Mouse (Mus musculus) kidney, postnatal 0 days (tissue): ENCODE measurements at regions not wholly inside any gene's neighbourhood (a gene's known extent, or its start where the extent isn't known, plus 50 kb on each side); places are given as distances from the start of the nearest gene placed in this dataset.

Source experiments
- ATAC-seq: fragments of 200-750 bp; cut with Nextera tagmentation; replicated peaks from 2 replicates; pipeline ENCODE4 v1.8.0; 2017; ENCODE audit warnings: low read depth, moderate number of reproducible peaks, moderate TSS enrichment, moderate library complexity; ENCODE audit not compliant: low FRiP score
- DNase-seq: peaks from one replicate; pipeline ENCODE4 v3.0.0-alpha.2; 2016; ENCODE audit warnings: low spot score
- H3K27ac ChIP-seq: fragments of 300-500 bp; sonication (generic); 2 replicates; pipeline ENCODE4 v1.5.1; 2014; ENCODE audit warnings: mild to moderate bottlenecking
- H3K27me3 ChIP-seq: fragments of 300-500 bp; sonication (generic); 2 replicates; pipeline ENCODE4 v1.6.1; 2014; ENCODE audit warnings: low read length, mixed read lengths; ENCODE audit not compliant: insufficient read depth
- H3K36me3 ChIP-seq: fragments of 300-500 bp; sonication (generic); 2 replicates; pipeline ENCODE4 v1.6.1; 2014; ENCODE audit warnings: low read length, mixed read lengths; ENCODE audit not compliant: insufficient read depth
- H3K4me1 ChIP-seq: fragments of 300-500 bp; sonication (generic); replicated peaks from 2 replicates; pipeline ENCODE4 v1.6.1; 2014; ENCODE audit warnings: antibody characterized with exemption, low read length, mixed read lengths; ENCODE audit not compliant: insufficient read depth
- H3K4me2 ChIP-seq: fragments of 300-500 bp; sonication (generic); 2 replicates; pipeline ENCODE4 v1.6.1; 2014; ENCODE audit warnings: mild to moderate bottlenecking, low read length, moderate library complexity, mixed read lengths
- H3K4me3 ChIP-seq: fragments of 300-500 bp; sonication (generic); replicated peaks from 2 replicates; pipeline ENCODE4 v1.5.1; 2014; ENCODE audit warnings: low read depth, low read length
- H3K9ac ChIP-seq: fragments of 300-500 bp; sonication (generic); 2 replicates; pipeline ENCODE4 v1.6.1; 2014; ENCODE audit warnings: low read depth, low read length
- H3K9me3 ChIP-seq: fragments of 300-500 bp; sonication (generic); replicated peaks from 2 replicates; pipeline ENCODE4 v1.6.1; 2016; ENCODE audit warnings: low read length, inconsistent platforms, mixed read lengths
- CTCF ChIP-seq: IDR thresholded peaks from 2 replicates; pipeline ENCODE4 v1.5.1; 2016; ENCODE audit warnings: antibody characterized with exemption, low read depth, mild to moderate bottlenecking, moderate library complexity
- WGBS: fragments of 180-500 bp; shearing (Covaris S2); extraction: QIAGEN DNeasy Blood & Tissue Kit; methylation state at CpG from one replicate; pipeline ENCODE4 v1.1.7; 2014; 5-methylcytosine and 5-hydroxymethylcytosine counted together

GRCm38 (mm10) chr13:6236503-6236902, 311.4 kb upstream of the Pitrm1 start:
- no peak for TF ChIP-seq CTCF
- 72% methylated on average over 8 of the region's 8 CpGs for WGBS
- DNase-seq (no peak), ATAC-seq (no peak)
- Histone ChIP-seq H3K4me1 (no peaks in the 10 kb centered on the region), H3K27me3 (no peaks in the 10 kb centered on the region), H3K27ac (no peak overlapping the region), H3K4me2 (no peak overlapping the region), H3K9me3 (no peaks in the 10 kb centered on the region), H3K36me3 (no peaks in the 10 kb centered on the region), H3K4me3 (no peak overlapping the region), H3K9ac (no peak overlapping the region)

GRCm38 (mm10) chr13:6237201-6237600, 310.7 kb upstream of the Pitrm1 start:
- H3K4me3 ChIP-seq, result no peak overlapping the region
- 77% methylated on average over 3 of the region's 3 CpGs for WGBS
- no peak for ATAC-seq
- H3K4me2 ChIP-seq, result no peak overlapping the region
- H3K9ac ChIP-seq, result no peak overlapping the region
- no peaks in the 10 kb centered on the region for H3K36me3 ChIP-seq
- no peak for DNase-seq
- H3K27me3 ChIP-seq, result no peaks in the 10 kb centered on the region
- no peaks in the 10 kb centered on the region for H3K4me1 ChIP-seq
- no peak overlapping the region for H3K27ac ChIP-seq
- no peaks in the 10 kb centered on the region for H3K9me3 ChIP-seq
- no peak for TF ChIP-seq CTCF

GRCm38 (mm10) chr13:6240855-6241254, 307.1 kb upstream of the Pitrm1 start:
- ATAC-seq (no peak), DNase-seq (no peak)
- no peaks in the 10 kb centered on the region for H3K4me1 ChIP-seq
- TF ChIP-seq CTCF, result 0 out of 2 replicates have a peak, but pooled peaks have one; percentile 18
- H3K4me3 ChIP-seq, result no peak overlapping the region
- H3K36me3 ChIP-seq, result no peaks in the 10 kb centered on the region
- H3K9ac ChIP-seq, result no peak overlapping the region
- H3K9me3 ChIP-seq, result no peaks in the 10 kb centered on the region
- H3K27me3 ChIP-seq, result no peaks in the 10 kb centered on the region
- no peak overlapping the region for H3K4me2 ChIP-seq
- no peak overlapping the region for H3K27ac ChIP-seq
- whole genome bisulfite sequencing, result 56% methylated on average over 3 of the region's 3 CpGs

DNA sequence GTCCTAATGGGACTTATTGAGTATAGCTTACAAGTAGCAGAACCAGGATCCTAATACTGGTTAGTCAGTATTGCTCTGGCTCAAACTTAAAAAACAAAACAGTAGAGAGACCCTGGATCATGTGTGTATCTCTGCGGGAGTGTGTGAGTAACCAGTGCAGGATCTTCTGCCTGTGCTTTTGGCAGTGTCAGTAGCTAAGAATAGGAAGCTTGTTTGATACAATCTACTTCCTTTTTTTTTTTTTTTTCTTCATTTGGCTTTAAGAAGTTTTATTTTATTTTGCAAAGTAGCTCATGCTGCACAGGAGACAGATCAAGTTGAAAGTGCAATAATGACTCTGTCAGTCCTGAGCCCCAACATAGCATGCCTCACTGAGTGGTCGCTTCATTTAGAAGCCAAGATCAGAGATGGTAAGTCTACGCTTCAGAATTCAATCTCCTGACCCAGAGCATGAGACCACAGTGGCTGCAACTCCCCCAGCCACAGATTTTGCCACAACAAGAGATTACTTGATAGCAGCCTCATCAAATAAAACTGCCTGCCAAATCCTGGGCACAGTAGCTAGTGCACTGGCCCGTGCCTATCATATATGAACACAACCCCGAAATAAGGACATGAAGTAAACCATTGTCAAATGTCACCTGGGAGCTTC, 306.4 kb upstream of the Pitrm1 start:
- ATAC-seq, result no peak

GRCm38 (mm10) chr13:6250106-6250505, 297.8 kb upstream of the Pitrm1 start:
- no peak for DNase-seq

More for the DNA sequence above, 306.4 kb upstream of the Pitrm1 start:
- Histone ChIP-seq H3K4me2 (no peak overlapping the region), H3K27me3 (no peaks in the 10 kb centered on the region), H3K9me3 (no peaks in the 10 kb centered on the region), H3K9ac (no peak overlapping the region), H3K36me3 (no peaks in the 10 kb centered on the region), H3K4me1 (no peaks in the 10 kb centered on the region), H3K27ac (no peak overlapping the region), H3K4me3 (no peak overlapping the region)
- no peak for TF ChIP-seq CTCF
- WGBS, result 67% methylated on average over 5 of the region's 5 CpGs
- DNase-seq, result peak; percentile 7

GRCm38 (mm10) chr13:6251025-6251862, 296.7 kb upstream of the Pitrm1 start:
- H3K4me1 ChIP-seq, result no peaks in the 10 kb centered on the region
- no peaks in the 10 kb centered on the region for H3K36me3 ChIP-seq
- no peak overlapping the region for H3K4me2 ChIP-seq
- H3K27ac ChIP-seq, result no peak overlapping the region
- no peak overlapping the region for H3K9ac ChIP-seq
- DNase-seq, result peak; percentile 84
- H3K27me3 ChIP-seq, result no peaks in the 10 kb centered on the region
- no peak overlapping the region for H3K4me3 ChIP-seq
- H3K9me3 ChIP-seq, result no peaks in the 10 kb centered on the region
- peak; percentile 10; the same call in 1 of the 2 replicates for TF ChIP-seq CTCF
- 66% methylated on average over 4 of the region's 4 CpGs for WGBS
- no peak for ATAC-seq

More at GRCm38 (mm10) chr13:6250106-6250505, 297.8 kb upstream of the Pitrm1 start:
- Histone ChIP-seq H3K27ac (no peak overlapping the region), H3K4me2 (no peak overlapping the region), H3K4me3 (no peak overlapping the region), H3K9me3 (no peaks in the 10 kb centered on the region), H3K27me3 (no peaks in the 10 kb centered on the region), H3K4me1 (no peaks in the 10 kb centered on the region), H3K36me3 (no peaks in the 10 kb centered on the region), H3K9ac (no peak overlapping the region)
- TF ChIP-seq CTCF, result no peak
- WGBS, result 86% methylated on average over 3 of the region's 3 CpGs
- ATAC-seq, result no peak
